Mouse (Mus musculus) frontal cortex, adult 2 months (tissue): ENCODE measurements around the gene Cfap299. TPM values are rescaled to one million over a fixed set of nuclear protein-coding genes. Genes with fewer than 3 reads are reported as not detected.

Experiments used
- DNase-seq, 2 experiments: peaks; one replicate each; pipeline ENCODE4 v3.0.0; 2022; ENCODE audit warnings: low spot score in 1 of 2; ENCODE audit errors: extremely low spot score in 1 of 2
- polyA plus RNA-seq: library from polyadenylated mRNA; depleted of rRNA; stranded (reverse); fragments of >200 nt; gene quantifications from 2 replicates; pipeline ENCODE4 v1.2.3, GENCODE M21; 2012

Cfap299 gene
- polyA plus RNA-seq, 1 experiment, result 0.66 TPM

DNA sequence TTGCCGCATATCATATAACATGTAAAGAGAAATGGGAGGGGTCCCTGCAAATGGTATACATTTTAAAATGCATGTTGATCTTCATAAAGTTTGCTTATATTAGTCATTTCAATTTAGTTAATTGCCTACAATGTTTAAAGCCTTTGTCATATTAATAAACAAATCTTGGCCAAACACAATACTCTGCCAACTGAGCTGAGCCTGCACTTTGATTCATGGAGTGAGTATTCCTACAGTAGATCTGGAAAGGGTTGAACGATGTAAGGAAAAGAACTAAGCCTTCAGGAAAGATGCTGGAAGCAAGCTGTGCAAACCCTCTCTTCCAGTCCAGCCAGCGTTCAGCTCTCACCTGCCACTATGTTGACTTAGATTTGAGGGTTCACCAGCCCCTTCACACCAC, 252.9 kb downstream of the Cfap299 start:
- DNase-seq, result no peak

DNA sequence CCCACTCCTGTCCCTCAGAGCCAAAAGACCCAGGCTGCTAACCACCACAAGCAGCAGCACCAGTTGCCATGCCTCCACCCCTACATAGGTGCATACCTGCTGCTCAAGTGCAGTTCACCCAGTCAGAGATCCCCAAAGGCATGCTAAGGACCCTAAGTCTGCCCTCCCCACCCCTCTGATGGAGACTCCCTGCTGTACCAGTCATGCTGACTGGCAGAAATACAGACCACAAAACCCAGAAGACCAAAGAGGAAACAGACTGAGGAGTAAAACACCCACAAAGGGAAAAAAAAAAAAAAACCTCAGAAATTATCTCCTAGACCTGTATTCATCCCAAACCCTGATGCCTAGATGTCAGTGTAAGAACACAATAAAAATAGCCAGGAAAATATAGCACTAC, 256.8 kb downstream of the Cfap299 start:
- DNase-seq, result no peak

DNA sequence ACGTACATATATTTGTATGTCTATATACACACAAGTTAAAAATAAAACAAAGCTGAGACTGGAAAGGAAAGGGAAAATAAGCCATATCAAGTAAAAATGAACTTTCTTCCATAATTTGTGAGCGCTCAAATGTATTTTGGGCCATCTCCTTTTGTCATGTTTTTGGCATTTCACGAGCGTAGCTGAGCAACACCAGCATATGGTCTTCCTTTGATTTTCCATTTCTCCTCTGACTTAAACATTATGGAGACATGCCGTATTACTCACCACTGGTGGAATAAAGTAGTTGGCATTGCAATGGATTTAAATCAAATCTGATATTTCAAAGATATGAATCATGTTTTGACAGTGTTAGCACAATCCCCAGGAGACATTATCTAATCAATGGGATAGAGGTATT, 284.4 kb downstream of the Cfap299 start:
- DNase-seq, result peak; percentile 8 to 53

DNA sequence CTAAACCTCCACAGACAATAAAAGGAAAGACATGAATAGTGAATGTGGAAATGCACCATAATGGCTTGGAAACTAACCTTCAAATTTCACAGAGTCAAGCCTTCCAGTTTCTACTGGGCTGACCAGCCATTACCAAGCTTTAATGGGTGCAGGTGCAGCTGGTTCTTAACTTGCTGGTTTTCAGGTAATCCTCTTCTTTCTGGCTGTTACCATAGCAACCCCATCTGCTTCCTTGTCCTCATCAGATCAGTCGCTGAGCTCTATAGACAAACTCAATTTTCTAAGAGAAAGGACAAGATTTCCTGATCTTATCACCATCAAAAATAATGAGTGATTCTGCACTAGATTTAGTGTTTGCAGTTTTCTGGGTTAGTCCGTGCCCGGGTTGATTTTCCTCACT, 287.8 kb downstream of the Cfap299 start:
- no peak for DNase-seq

DNA sequence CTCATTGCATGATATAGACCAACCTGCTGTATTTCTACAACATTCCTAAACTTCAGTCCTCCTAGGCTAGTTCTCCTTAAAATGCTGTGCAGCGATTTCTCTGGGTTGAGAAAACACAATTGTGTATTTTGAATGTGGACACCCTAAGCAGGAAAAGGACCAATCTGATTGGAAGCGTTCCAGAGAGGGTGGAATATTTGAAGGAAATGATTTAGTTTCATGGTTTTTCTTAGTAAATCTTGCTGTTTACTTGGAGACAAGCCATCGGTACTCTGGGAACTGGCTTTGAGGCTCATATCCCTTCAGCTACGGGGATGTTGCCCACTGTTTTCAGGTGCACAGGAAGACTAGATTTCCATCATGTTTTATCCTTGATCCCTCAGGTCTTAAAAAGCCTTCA, 288.3 kb downstream of the Cfap299 start:
- no peak for DNase-seq

DNA sequence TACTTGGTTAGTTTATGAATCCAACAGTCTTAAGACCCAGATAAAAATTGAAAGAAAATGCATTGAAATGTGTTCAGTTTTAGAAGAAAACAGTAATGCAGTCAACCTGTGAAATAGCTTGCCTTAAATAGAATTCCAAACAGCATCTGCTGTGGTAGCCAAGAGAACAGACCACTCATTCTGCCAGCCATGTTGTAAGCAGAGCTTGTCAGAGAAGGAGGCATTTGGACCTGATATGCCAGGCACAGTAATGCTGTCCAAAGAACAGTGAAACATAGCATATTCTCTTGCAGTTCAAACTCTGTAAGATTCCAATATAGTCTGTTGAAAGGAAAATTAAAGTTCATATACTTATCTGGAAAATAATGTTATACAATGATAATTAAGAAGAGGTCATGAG, 321.2 kb downstream of the Cfap299 start:
- DNase-seq, result peak; percentile 4 to 31

DNA sequence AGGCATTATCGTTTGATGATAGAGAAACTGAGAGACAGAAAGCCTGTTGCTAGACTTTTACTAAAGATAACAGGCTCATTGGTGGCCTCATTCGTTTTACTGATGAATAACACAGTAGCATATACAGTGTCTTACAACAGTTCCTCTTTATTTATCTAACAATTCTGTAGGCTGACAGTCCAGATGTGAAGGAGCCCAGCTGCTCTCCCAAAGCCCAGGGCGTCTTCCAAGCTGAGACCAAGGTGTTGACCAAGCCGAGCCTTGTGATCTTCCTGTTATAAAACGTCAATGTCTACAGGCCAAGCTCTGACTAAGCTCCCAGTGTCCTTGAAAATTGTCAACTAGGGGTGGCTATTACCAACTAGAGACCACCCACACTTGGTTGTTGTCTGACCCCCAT, 321.9 kb downstream of the Cfap299 start:
- no peak for DNase-seq

DNA sequence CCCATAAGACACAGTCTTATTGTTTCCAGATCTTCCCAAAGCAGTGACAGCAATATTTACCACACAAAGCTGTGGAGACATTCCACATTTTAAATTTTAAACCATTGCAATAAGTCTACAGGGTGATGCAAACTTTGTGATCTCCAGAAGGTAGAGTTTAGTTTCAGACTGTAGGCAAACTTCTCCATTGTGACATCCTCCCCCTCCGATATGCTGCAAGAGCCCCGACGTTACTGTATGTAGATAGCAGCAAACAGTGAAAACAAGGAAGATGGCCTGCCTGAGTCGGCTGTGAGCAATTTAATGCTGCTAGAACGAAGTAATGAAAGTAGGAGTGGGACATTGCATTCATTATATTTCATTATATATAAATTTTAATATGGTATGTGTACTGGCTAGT, 359.1 kb downstream of the Cfap299 start:
- DNase-seq, result no peak

DNA sequence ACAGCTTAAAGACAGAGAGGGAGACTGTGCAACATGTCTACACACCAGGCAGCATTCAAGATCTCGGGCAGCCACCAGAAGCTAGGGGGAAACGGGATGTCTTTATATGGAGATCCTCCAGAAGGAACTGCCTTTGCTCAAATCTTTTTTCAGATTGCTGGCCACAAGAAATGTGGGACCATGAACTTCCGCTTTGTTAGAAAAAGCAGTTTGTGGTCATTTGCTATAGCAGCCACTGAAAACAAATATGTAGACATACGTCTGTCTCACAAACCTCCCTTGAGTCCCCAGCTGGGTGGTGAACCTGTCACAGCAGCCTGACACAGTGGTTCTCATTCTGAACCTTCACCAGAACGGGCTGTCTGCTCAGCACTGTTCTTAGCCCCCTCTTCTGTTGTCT, 363.0 kb downstream of the Cfap299 start:
- no peak for DNase-seq

DNA sequence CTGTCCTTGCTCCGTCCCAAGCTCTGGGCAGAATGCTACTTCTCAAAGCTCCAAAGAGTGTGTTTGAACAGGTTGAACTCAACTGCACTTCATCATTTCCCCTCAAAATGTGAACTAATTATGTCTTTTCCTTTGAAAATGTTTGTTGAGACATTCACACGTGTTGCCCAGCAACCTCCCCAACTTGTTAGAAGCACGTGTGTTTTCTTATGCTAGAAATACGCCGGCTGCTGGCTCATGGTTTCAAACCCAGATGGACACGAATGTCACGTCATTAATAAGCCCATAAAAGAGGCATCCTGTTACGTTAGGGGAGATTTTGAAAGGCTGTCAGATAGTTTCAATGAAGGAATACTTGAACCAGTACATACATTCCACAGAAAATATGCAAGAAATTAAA, 367.2 kb downstream of the Cfap299 start:
- DNase-seq, result no peak

DNA sequence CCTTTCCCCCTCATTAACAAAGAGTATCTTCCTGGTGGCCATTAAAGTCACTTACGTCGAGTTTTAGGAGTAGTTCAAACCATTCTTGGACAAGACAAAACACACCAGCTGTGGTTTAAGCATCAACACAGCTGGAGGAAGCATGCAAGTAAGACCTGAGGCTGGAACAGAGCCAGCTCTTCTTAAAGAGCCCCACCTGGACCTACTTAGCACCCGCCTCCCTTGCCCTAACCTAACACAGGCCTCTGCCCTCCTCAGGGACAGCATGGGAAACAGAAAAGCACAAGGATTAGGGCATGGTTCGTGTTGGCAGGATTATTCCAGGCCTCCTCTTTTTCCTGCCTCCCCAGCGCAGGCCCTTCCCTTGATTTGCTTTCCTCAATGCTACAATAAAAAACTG, 374.9 kb downstream of the Cfap299 start:
- DNase-seq, result no peak

DNA sequence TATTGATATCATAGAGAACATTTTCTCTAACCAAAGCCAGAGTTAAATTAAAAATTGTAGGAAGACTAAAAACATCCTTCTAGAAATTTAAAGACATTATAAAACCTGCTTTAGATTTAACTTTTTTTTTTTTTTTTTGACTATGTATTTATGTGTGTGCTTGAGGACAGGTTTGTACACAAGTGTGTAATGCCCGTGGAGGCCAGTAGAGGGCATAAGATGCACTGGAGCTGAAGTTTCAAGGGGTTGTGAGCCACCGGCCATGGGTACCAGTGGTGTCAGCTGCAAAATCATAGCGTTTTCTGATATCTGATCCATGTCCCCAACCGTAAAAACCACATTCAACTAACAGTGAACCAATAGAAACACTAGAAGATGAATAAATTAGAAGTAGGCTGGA, 377.5 kb downstream of the Cfap299 start:
- no peak for DNase-seq

DNA sequence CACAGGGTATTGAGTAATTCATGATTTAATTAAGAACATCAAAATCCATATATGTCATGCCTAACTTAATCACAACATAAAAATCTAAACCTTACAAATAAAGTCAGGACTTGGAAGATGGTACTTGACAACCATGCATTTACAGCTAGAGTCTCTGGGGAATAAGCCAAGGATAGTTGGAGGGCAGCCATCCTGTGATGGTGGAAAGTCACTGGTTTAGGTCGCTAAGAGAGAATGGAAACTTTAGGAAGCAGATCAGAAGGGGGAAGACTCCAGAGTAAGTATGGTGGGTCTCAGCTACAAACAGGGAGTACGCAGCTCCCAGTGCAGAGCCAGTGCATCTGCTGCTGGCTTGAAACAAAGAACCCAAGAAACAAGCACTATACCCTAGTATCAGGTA, 386.3 kb downstream of the Cfap299 start:
- peak in 1 of 2 experiments; percentile 14 for DNase-seq

DNA sequence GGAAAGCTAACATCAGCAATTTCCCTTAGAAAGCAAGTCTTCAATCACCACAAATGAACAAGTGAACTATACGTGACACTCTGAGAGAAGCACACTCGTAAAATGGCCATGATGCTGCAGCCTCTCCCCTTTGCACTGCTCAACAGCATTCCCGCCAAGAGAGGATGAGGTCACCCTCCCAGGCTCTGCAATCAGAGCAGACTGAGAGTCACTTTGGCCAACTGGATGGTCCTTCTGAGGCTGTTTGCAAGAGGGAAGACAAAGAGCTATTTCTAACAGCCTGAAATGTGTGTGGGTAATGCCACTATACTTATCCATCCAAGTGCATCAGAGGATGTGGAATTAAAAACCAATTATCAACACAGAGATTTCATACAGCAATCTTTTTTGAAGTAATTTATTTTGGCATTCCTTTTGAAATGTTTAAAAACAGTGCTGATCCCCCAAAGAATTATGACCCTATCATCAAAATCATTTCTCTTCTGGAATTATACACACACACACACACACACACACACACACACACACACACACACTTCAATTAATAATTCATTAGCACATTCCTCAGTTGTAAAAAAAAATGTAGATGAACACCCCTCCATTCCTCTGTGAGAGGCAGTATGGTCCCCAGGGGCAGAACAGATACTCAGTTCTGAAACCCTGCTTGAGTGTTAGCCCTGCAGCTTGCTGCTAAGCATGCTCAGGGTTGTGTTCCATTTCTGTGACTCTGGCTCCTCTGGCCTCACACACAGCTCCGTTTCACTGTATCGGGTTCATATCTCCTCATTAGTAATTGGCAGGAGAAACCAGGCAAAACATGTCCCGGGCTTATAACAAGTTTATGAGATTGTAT, 403.3 kb downstream of the Cfap299 start:
- no peak for DNase-seq

DNA sequence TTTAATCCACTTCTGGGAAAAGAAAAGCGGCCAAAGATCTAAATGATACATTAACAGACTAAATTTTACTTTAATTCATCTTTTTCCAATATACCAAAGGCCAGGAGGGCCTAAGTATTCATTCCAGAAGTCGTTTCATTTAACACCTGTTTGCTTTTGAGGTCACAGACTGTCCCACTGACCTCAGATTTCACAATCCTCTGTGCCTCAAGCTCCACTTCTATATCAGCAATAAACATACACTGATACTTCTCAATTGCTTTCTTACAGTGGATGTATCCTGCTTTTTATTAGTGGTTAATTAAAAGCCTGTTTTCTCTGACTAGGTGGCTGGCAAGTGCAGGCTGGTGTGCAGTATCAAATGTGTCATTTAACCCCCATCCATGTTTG, 403.9 kb downstream of the Cfap299 start:
- DNase-seq, result no peak

DNA sequence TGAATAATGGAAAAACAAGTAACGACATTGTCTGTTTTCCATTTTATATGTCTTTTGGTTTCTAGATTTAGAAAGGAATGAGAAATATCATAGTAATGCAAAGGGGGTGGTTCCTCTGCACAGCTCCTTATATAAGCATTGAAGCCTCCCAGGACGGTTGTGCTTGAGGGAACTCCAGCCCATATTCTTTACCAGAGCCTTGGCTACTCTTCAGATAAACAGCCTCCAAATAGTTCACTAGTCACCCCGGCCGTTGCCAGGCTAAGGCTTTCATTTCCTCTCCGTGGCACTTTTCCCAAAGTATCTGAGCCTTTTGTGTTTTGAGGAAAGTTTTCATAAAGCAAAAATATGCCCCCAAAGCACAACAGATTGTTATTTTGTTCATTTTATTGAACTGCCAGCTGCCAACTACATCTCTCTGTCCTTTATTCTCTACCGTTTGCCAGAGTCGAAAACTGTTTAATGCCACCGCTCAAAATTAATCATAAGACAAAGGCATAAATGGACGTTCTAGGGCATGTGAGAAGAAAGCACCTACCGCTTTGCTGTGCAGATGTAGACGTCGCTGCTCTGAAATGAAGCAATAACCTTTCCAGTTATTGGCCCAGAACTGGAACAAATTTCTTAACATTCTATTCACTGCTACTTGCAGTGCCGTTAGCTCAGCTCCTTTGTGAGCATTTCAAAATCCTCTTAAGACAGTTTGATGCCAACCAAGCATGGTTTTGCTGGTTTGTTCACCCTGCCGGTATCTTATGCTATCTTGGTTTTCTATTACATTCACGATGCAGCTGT, 433.0 kb downstream of the Cfap299 start:
- no peak for DNase-seq

DNA sequence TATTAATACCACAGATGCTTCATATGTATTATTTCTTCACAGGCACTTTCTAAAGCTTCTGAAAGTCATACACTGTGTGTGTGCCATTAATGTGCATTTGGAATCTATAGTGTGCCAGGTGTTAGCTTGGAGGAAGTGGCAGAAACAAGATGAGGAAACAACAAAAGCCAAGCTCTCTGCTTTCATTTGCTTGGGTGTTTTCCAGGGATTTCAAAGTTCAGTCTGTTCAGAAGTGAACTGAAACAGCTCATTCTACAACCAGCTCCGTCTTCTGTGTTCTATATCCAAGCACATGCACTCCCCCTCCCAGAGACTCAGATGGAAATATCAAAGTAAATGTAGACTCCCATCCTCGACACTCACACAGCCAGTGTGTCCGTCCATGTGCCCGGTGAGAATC, 449.5 kb downstream of the Cfap299 start:
- no peak for DNase-seq

DNA sequence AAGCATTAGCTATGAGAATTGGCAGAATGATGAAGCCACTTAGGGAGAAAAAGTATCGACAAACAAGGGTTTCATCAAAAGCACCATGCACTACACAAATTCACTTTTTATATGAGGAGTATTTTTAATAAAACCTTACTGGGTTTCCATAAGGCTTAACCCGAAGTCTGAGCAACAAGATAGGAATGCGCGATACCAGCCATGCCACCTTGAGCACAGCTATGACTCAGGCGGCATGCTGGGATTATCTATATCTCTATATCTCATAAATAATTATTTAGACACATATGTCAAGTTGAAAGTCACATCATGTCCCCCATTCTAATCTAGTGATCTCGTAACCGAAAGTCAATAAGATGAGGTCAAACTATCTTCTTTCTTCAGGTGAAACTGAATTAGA, 453.0 kb downstream of the Cfap299 start:
- no peak for DNase-seq

DNA sequence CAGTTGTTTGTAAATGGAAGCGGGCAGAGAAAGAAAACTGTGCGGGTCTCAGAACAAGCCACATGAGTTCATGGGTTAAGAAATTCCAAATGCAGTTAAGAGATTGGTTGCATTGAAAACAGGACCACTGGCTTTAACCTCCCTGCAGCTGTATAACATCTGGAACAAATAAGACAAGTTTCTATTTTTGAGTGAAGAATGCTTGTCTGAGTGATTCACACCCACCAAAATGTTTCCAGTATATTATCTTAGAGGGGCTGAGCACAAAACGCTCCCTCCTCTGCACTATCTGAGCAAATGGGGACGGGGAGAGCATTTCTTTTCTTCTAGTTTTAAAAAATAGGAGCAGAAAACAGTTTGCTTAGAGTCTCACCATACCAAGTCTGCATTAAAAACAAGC, 458.6 kb downstream of the Cfap299 start:
- DNase-seq, result no peak

DNA sequence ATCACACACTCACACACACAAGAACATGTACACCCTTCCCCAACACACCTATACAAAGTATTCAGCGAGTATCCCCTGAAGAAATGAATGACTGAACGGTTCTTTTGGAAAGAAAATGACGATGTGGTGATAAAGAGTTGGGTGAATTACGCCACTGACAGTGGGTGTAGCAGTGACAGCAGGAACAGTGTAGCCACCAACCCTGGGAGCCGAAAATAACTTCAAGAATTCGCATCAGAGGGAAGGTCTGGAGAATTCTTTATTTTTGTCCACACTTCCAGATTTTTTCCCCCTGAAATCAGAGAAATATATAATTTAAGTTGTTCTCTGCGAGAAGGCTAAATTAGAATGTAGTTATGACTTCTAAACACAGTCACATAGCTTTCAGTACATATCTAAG, 459.5 kb downstream of the Cfap299 start:
- peak; percentile 16 to 49 for DNase-seq

DNA sequence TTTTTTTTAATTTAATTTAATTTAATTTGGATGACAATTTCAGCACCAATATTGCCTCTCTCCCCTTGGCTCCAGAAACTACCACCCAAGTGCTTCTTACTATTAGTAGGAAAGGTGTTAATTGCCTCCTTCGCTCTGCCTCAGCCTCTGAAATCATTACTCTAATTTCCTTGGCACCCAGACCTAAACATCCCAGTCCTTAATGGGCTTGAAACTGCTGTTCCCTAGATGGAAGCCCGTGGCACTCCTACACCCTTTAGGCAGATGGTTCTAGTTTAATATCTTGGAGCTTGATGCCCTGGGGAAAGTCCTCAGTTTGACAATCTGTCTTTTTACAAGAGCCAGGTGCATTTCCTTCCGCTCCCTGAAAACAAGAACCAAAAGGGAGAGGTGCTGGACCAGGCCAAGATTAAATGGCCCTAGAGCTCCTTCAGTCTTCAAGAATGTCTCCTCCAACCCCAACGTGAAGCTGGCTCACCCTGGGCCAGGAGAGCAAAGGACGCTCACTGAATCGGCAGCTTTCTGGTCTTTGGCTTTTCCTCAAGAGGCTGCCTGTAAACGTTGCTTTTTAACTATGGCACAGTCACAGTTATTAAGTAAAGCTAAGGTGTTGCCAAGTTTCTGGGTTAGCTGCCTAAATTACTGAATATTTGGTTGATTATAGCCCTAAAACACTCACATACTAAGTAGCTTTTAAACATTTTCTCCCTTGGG, 461.9 kb downstream of the Cfap299 start:
- no peak for DNase-seq
